Mouse (Mus musculus) kidney, adult 8-10 months (tissue): ENCODE measurements around the gene Gm4307.
A peak's percentile ranks its signal among the peaks of the same experiment; 100 is the strongest.
"Not testable (repeated sequence)": the region's sequence is repeated elsewhere in the genome, so short reads cannot be mapped to it uniquely, and the experiment has no call there.

Source experiments
- DNase-seq, 2 experiments: peaks; one replicate each; pipeline ENCODE4 v3.0.0; 2022

Gene Gm4307

DNA sequence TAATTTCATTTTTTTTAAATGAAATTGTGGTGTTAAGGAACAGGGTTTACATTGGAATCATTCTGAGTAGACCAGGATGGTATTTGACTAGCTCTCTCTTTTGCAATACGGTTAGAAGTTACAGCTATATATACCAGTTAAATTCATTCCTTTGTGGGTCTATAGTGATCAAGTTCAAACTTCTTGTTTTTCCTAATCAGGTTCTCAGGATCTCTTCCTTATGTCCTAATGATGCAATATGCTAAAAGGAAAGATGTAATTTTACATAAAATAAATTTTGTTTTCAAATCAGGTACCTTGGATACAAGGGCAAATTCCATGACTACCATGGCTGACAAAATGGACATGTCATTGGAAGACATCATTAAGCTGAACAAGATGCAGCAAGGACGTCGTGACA is at the start of gene Gm4307:
Gene Gm4307 (plus strand): TSS at position 301 of the 400 bp plus-strand sequence.
- DNase-seq = not testable (repeated sequence)

DNA sequence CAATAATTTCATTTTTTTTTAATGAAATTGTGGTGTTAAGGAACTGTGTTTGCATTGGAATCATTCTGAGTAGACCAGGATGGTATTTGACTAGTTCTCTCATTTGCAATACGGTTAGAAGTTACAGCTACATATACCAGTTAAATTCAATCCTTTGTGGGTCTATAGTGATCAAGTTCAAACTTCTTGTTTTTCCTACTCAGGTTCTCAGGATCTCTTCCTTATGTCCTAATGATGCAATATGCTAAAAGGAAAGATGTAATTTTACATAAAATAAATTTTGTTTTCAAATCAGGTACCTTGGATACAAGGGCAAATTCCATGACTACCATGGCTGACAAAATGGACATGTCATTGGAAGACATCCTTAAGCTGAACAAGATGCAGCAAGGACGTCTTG is 25.8 kb upstream of the Gm4307 start, which contains the start of gene Gm4301:
Gene Gm4301 (plus strand): TSS at position 301 of the 400 bp plus-strand sequence.
- DNase-seq = not testable (repeated sequence)

DNA sequence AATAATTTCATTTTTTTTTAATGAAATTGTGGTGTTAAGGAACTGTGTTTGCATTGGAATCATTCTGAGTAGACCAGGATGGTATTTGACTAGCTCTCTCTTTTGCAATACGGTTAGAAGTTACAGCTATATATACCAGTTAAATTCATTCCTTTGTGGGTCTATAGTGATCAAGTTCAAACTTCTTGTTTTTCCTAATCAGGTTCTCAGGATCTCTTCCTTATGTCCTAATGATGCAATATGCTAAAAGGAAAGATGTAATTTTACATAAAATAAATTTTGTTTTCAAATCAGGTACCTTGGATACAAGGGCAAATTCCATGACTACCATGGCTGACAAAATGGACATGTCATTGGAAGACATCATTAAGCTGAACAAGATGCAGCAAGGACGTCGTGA is 20.6 kb upstream of the Gm4307 start, which contains the start of gene Gm4302:
Gene Gm4302 (plus strand): TSS at position 301 of the 400 bp plus-strand sequence.
- not testable (repeated sequence) for DNase-seq

DNA sequence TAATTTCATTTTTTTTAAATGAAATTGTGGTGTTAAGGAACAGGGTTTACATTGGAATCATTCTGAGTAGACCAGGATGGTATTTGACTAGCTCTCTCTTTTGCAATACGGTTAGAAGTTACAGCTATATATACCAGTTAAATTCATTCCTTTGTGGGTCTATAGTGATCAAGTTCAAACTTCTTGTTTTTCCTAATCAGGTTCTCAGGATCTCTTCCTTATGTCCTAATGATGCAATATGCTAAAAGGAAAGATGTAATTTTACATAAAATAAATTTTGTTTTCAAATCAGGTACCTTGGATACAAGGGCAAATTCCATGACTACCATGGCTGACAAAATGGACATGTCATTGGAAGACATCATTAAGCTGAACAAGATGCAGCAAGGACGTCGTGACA is 15.5 kb upstream of the Gm4307 start, which contains the start of gene Gm4303:
Gene Gm4303 (plus strand): TSS at position 301 of the 400 bp plus-strand sequence.
- not testable (repeated sequence) for DNase-seq

DNA sequence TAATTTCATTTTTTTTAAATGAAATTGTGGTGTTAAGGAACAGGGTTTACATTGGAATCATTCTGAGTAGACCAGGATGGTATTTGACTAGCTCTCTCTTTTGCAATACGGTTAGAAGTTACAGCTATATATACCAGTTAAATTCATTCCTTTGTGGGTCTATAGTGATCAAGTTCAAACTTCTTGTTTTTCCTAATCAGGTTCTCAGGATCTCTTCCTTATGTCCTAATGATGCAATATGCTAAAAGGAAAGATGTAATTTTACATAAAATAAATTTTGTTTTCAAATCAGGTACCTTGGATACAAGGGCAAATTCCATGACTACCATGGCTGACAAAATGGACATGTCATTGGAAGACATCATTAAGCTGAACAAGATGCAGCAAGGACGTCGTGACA is 10.3 kb upstream of the Gm4307 start, which contains the start of gene Gm4305:
Gene Gm4305 (plus strand): TSS at position 301 of the 400 bp plus-strand sequence.
- not testable (repeated sequence) for DNase-seq

DNA sequence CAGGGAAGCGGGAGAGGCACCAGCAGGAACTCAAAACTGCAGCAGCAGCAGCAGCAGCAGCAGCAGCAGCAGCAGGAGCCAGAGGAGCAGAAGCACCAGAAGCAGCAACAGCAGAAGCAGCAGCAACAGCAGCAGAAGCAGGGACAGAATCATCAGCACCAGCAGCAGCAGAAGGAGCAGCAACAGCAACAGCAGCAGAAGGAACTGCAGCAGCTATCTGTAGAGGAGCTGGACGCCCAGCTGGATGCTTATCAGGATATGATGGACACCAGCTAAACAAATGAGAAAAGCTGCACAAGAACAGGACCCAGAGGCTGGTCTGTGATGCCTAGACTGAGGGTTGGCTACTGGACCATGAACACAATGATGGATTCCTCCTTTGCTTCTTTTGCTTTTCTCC is 4.3 kb upstream of the Gm4307 start:
- DNase-seq = peak in 1 of 2 experiments; percentile 4

DNA sequence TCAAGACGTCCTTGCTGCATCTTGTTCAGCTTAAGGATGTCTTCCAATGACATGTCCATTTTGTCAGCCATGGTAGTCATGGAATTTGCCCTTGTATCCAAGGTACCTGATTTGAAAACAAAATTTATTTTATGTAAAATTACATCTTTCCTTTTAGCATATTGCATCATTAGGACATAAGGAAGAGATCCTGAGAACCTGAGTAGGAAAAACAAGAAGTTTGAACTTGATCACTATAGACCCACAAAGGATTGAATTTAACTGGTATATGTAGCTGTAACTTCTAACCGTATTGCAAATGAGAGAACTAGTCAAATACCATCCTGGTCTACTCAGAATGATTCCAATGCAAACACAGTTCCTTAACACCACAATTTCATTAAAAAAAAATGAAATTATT is 21.3 kb downstream of the Gm4307 start, which contains the start of gene Gm4312:
Gene Gm4312 (minus strand): TSS at position 101 of the 400 bp plus-strand sequence.
- DNase-seq = not testable (repeated sequence)

DNA sequence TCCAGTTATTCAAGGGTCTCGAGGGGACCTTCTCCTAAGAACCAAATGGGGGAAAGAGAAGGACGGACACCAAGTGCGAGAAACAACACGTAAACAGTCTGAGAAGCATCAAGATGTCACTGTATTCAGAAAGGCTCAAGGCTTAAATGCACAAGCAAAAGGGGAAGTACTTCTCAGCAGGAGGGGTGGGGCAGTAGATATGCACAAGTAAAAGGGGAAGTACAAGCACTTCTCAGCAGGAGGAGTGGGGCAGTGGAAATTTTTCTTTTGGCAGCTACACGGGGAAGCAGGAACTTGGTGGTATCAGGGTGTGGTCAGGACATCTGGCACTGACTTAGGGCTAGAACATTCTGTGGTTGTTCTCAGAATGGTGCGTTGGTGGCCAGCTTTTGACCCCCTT is 41.2 kb downstream of the Gm4307 start:
- not testable (repeated sequence) for DNase-seq
